Mouse (Mus musculus): Measurements from ENCODE around the gene Exosc5.

GRCm38 (mm10) chr7:25636373-25636772, 22.6 kb upstream of the Exosc5 start:
- TF ChIP-seq EP300 (IDR thresholded peaks at IDR 0.05; ENCODE audit: low read depth) (no peak), CTCF (IDR thresholded peaks at IDR 0.05; ENCODE audit: low read depth) (no peak)

All from liver, postnatal 0 days (tissue).